Mouse (Mus musculus) lung, postnatal 0 days (tissue): Measurements from ENCODE around the gene Zfp740.

Experiments
- CTCF ChIP-seq: IDR thresholded peaks from 2 replicates; pipeline ENCODE4 v1.5.1; 2016; ENCODE audit warnings: antibody characterized with exemption, mild to moderate bottlenecking
- EP300 ChIP-seq: IDR thresholded peaks from 2 replicates; pipeline ENCODE4 v1.6.1; 2016; ENCODE audit warnings: antibody characterized with exemption, mild to moderate bottlenecking, control low read depth

- TF ChIP-seq EP300 (no peak), CTCF (no peak)
Measured at GRCm38 (mm10) chr15:102249967-102250366, 46.9 kb downstream of the Zfp740 start.
